Mouse (Mus musculus) limb, embryonic 14.5 days (tissue): ENCODE results near the gene St6gal1. TPM values are rescaled to one million over a fixed set of nuclear protein-coding genes. Genes with fewer than 3 reads are reported as not detected.

Experiments used
- ATAC-seq: fragments of 200-750 bp; cut with Nextera tagmentation; 2 replicates; pipeline ENCODE4 v1.8.0; 2017; ENCODE audit warnings: low read depth, moderate number of reproducible peaks, moderate TSS enrichment; ENCODE audit not compliant: low FRiP score
- DNase-seq: peaks from one replicate; pipeline ENCODE4 v3.0.0-alpha.2; 2015; ENCODE audit warnings: low spot score
- H3K27ac ChIP-seq: fragments of 300-500 bp; sonication (generic); replicated peaks from 2 replicates; pipeline ENCODE4 v1.5.1; 2014; ENCODE audit warnings: low read depth, mild to moderate bottlenecking, low read length, moderate library complexity, mixed read lengths
- H3K27me3 ChIP-seq: fragments of 300-500 bp; sonication (generic); 2 replicates; pipeline ENCODE4 v1.6.1; 2014; ENCODE audit warnings: low read length, mixed read lengths; ENCODE audit not compliant: control insufficient read depth, insufficient read depth
- H3K36me3 ChIP-seq: fragments of 300-500 bp; sonication (generic); 2 replicates; pipeline ENCODE4 v1.6.1; 2014; ENCODE audit warnings: mild to moderate bottlenecking, low read length, moderate library complexity, mixed read lengths; ENCODE audit not compliant: control insufficient read depth, insufficient read depth
- H3K4me1 ChIP-seq: fragments of 300-500 bp; sonication (generic); 2 replicates; pipeline ENCODE4 v1.6.1; 2014; ENCODE audit warnings: antibody characterized with exemption, low read length, mixed read lengths; ENCODE audit not compliant: control insufficient read depth, insufficient read depth
- H3K4me2 ChIP-seq: fragments of 300-500 bp; sonication (generic); replicated peaks from 2 replicates; pipeline ENCODE4 v1.6.1; 2014; ENCODE audit warnings: low read depth, mild to moderate bottlenecking, low read length, moderate library complexity; ENCODE audit not compliant: severe bottlenecking
- H3K4me3 ChIP-seq: fragments of 300-500 bp; sonication (generic); replicated peaks from 2 replicates; pipeline ENCODE4 v1.5.1; 2014; ENCODE audit warnings: low read length
- H3K9ac ChIP-seq: fragments of 300-500 bp; sonication (generic); 2 replicates; pipeline ENCODE4 v1.6.1; 2014; ENCODE audit warnings: mild to moderate bottlenecking, low read depth, low read length, moderate library complexity; ENCODE audit not compliant: severe bottlenecking
- H3K9me3 ChIP-seq: fragments of 300-500 bp; sonication (generic); 2 replicates; pipeline ENCODE4 v1.6.1; 2016; ENCODE audit warnings: low read length; ENCODE audit not compliant: control insufficient read depth
- POLR2A ChIP-seq: fragments of 200-500 bp; IDR thresholded peaks from 2 replicates; pipeline ENCODE4 v1.8.0; 2012; ENCODE audit warnings: inconsistent platforms, mild to moderate bottlenecking, moderate library complexity, borderline replicate concordance; ENCODE audit not compliant: insufficient read depth, insufficient read length; ENCODE audit errors: extremely low read depth
- WGBS: fragments of 180-500 bp; shearing (Covaris S2); extraction: QIAGEN DNeasy Blood & Tissue Kit; methylation state at CpG from one replicate; pipeline ENCODE4 v1.1.7; 2014; 5-methylcytosine and 5-hydroxymethylcytosine counted together
- polyA plus RNA-seq, 2 experiments: library from polyadenylated mRNA; depleted of rRNA in 1 of 2; stranded (reverse) in 1 of 2; unstranded in 1 of 2; fragments of >200 nt; fragmentation: Nextera tagmentation in 1 of 2; extraction: Ambion mirVana in 1 of 2; gene quantifications; 2 replicates each; pipeline versions ENCODE4 v1.2.1 to v1.2.3; 2012 to 2014

St6gal1 gene
- polyA plus RNA-seq, 2 experiments, result 13.3 to 16.8 TPM

- H3K27ac ChIP-seq, result no peak overlapping the region
- H3K9ac ChIP-seq, result no peak overlapping the region
- 75% methylated on average over 3 of the region's 3 CpGs for WGBS
- ATAC-seq (no peak), DNase-seq (peak; percentile 12)
- H3K4me3 ChIP-seq, result no peak overlapping the region
- H3K4me2 ChIP-seq, result no peak overlapping the region
- TF ChIP-seq POLR2A, result no peak
- no peaks in the 10 kb centered on the region for H3K27me3 ChIP-seq
- no peaks in the 10 kb centered on the region for H3K9me3 ChIP-seq
- H3K36me3 ChIP-seq, result peaks cover 15% of the 10 kb centered on the region
- H3K4me1 ChIP-seq, result no peaks in the 10 kb centered on the region
Observed at GRCm38 (mm10) chr16:23361434-23361970, 137.0 kb downstream of the St6gal1 start.

DNA sequence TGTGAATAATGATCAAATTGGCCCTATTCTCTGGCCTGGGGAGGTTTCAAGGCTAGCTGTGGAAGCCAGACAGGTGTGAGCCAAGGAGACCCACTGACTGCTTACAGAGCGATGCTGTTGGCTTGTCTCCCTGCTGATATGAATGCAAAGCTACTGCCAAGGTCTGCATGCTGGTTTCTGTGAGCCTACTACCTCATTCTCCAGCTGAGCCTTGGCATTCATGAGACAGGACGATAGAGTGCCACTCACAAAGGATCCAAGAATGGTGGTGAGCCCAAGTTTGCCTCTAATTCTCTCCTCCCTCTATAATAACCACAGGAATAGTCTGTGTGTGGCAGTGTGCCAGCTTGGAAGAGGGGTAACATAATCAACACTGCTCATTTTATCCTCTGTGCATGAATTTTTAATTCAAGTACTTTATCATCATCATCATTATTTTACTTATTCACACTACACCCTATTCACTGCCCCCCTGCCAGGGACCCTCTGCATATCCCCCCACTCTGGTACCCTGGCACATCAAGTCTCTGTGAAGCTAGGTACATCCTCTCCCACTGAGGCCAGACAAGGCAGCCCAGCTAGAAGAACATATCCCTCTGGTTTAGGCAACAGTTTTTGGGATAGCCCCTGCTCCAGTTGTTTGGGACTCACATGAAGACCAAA, 139.9 kb downstream of the St6gal1 start:
- ATAC-seq (no peak), DNase-seq (no peak)
- Histone ChIP-seq H3K27me3 (no peaks in the 10 kb centered on the region), H3K4me1 (no peaks in the 10 kb centered on the region), H3K9me3 (no peaks in the 10 kb centered on the region), H3K36me3 (no peaks in the 10 kb centered on the region), H3K4me2 (no peak overlapping the region), H3K4me3 (no peak overlapping the region), H3K9ac (no peak overlapping the region), H3K27ac (no peak overlapping the region)
- WGBS, result 88% methylated on average over 2 of the region's 2 CpGs
- TF ChIP-seq POLR2A, result no peak

DNA sequence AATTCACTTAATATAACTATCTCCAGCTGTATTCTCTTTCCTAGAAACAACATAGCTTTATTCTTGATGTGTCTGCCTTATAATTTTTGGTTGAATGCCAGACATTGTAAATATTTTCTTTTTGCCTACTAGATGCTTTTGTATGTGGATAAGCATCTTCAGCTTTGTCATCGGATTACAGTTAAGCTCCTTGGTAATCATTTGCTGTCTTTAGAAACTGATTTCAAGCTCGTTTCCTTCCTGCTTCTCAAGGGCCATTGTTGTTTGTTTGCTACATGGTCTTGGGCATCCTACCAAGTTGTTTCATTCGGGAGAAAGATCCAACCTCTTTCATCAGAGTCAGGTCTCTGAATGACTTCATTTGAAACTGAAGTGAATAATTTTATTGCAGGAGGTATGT, 144.6 kb downstream of the St6gal1 start:
- H3K4me2 ChIP-seq, result no peak overlapping the region
- no peak overlapping the region for H3K27ac ChIP-seq
- 69% methylated on average over 3 of the region's 3 CpGs for WGBS
- ATAC-seq, result no peak
- DNase-seq, result no peak
- H3K4me1 ChIP-seq, result no peaks in the 10 kb centered on the region
- H3K4me3 ChIP-seq, result no peak overlapping the region
- TF ChIP-seq POLR2A, result no peak
- no peaks in the 10 kb centered on the region for H3K36me3 ChIP-seq
- no peak overlapping the region for H3K9ac ChIP-seq
- no peaks in the 10 kb centered on the region for H3K9me3 ChIP-seq
- H3K27me3 ChIP-seq, result no peaks in the 10 kb centered on the region

DNA sequence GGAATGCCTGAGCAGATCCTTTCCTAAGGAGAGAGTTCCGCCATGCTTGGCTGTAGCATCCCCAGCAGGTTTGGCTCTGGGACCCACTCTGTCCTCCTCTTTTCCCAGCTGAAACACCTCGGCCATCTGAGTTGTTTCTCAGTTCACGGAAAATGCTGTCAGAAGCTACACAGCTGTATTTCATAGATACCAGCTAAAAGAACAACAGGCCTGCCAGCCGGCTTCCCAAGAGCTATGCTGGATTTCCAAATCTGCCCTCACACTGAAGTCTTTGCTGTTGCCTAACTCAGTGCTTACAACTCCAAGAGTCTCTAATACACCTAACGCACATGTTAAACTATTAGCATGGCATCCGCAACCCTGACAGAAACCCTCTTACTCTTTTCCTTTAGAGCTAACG, 146.2 kb downstream of the St6gal1 start:
- H3K27me3 ChIP-seq, result no peaks in the 10 kb centered on the region

DNA sequence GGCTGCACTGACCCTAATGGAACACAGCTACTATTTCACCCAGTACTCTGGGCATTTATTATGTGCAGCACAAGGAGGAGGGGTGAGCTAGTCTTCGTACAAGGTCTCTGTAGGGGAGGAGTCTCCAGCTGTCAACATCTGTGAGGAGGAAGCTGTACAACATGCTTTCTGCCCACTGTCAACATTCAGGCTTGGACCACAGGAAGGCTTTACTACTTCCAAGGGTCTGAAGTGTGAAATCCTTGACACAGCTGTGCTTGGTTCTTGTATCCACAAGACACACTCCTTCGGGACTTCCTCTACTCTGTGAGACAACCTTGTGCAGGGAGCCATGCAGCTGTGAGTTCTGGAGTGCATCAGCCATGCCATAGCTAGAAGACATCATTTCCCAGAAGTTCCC, 147.8 kb downstream of the St6gal1 start:
- H3K27ac ChIP-seq, result no peak overlapping the region
- ATAC-seq (no peak), DNase-seq (no peak)
- no peak for TF ChIP-seq POLR2A
- H3K4me2 ChIP-seq, result no peak overlapping the region
- no peaks in the 10 kb centered on the region for H3K27me3 ChIP-seq
- no peak overlapping the region for H3K9ac ChIP-seq
- WGBS, result 81% methylated on average over 2 of the region's 2 CpGs
- H3K4me1 ChIP-seq, result no peaks in the 10 kb centered on the region
- no peaks in the 10 kb centered on the region for H3K36me3 ChIP-seq
- H3K4me3 ChIP-seq, result no peak overlapping the region
- no peaks in the 10 kb centered on the region for H3K9me3 ChIP-seq

More for the DNA sequence above, 146.2 kb downstream of the St6gal1 start:
- Histone ChIP-seq H3K9ac (no peak overlapping the region), H3K36me3 (no peaks in the 10 kb centered on the region), H3K4me2 (no peak overlapping the region), H3K4me3 (no peak overlapping the region), H3K4me1 (no peaks in the 10 kb centered on the region), H3K9me3 (no peaks in the 10 kb centered on the region), H3K27ac (no peak overlapping the region)
- TF ChIP-seq POLR2A, result no peak
- 82% methylated on average over 7 of the region's 7 CpGs for WGBS
- DNase-seq (no peak), ATAC-seq (no peak)
